Mouse (Mus musculus) myocyte (in vitro differentiated cells): ENCODE data around the gene Olfr870.

Experiments
- CEBPB ChIP-seq: IDR thresholded peaks from 2 replicates; pipeline ENCODE4 v1.6.1; 2011; ENCODE audit warnings: mild to moderate bottlenecking, moderate library complexity; ENCODE audit not compliant: poor library complexity, insufficient read depth, severe bottlenecking
- E2F4 ChIP-seq: IDR thresholded peaks from one replicate; pipeline ENCODE4 v1.6.1; 2011; ENCODE audit warnings: mild to moderate bottlenecking, control low read depth, moderate library complexity; ENCODE audit not compliant: insufficient read depth
- POLR2A ChIP-seq: IDR thresholded peaks from one replicate; pipeline ENCODE4 v1.6.1; 2011; ENCODE audit warnings: low read depth, mild to moderate bottlenecking, control low read depth, moderate library complexity; ENCODE audit not compliant: insufficient read length
- POLR2AphosphoS2 ChIP-seq: IDR thresholded peaks from one replicate; pipeline ENCODE4 v1.6.1; 2011; ENCODE audit warnings: low read depth, control low read depth; ENCODE audit not compliant: insufficient read length
- TCF12 ChIP-seq: IDR thresholded peaks from one replicate; pipeline ENCODE4 v1.6.1; 2011; ENCODE audit warnings: mild to moderate bottlenecking, control low read depth; ENCODE audit not compliant: poor library complexity, insufficient read depth, severe bottlenecking
- USF1 ChIP-seq: IDR thresholded peaks from one replicate; pipeline ENCODE4 v1.6.1; 2011; ENCODE audit warnings: low read depth, mild to moderate bottlenecking, control low read depth, moderate library complexity

- TF ChIP-seq TCF12 (no peak), POLR2A (no peak), POLR2AphosphoS2 (no peak), CEBPB (no peak), E2F4 (no peak), USF1 (no peak)
Observed at GRCm38 (mm10) chr9:20128709-20129108, 45.1 kb downstream of the Olfr870 start, which contains the start of gene Olfr869.
